Mouse (Mus musculus) T-helper 1 cell (primary cell): Measurements from ENCODE around the gene Cep112.

ENCODE experiments used
- in situ Hi-C: fragments of 300-600 bp; cut with MboI, MseI; formaldehyde crosslinking; loops from one replicate; pipeline ENCODE4 v1.15.1; 2025; ENCODE audit warnings: high pct_unique_total_duplicates

Gene Cep112

DNA sequence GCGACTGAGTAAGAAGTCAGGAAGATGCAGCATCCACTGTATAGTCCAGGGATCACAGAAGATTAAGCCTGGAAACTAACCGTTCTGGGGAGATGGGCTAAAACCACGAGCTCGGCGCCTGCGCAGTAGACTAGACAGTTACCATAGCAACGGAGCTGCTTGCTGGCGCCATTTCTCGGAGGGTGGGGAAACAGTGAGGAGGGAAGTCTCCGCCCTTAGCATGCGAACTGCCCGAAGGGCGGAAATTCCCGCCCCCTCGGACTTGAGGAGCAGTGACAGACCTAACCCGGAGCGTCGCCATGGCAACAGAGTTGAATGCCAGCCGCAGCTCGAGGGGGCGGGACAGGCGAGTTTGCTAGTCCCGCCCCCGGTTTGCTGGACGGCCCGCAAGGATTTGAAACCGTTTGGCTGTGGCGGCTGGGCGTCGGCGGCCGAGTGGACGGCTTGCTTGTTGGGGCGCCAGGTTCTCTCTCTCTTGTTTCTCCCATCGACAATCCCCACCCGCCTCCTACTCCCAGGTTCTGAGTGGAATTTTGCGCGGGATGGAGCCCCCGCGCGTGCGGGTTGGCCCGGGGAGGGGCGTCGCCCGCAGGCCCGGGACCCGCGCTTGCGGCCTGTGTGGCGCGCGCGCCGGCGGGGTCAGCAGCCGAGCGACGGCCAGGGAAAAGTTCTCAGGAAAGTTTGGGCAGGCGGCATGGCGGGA is at the start of gene Cep112:
Gene Cep112, plus strand, starts transcription at position 304 of the 703 bp plus-strand sequence.
- in situ Hi-C loops, result no loop called here

DNA sequence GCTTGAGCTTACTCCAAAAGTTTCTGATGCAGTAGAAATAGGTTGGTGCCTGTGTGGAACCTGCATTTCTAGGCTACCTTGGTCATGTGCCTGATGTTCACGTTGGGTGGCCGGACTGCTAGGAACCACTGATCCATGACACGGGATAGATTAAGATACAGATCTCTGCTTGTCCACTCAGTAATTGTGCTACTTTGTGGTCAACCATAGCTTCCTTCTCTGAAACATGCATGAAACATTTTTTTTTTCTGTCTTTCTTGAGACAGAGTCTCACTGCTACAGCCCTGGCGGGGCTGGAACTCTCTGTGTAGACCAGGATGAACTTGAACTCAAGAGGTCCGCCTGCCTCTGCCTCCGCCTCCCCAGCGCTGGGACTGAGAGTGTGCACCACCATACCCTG is 48.2 kb upstream of the Cep112 start:
- in situ Hi-C loops, result loop anchor here (5.0 to 10.0 kb wide), 2 partner anchors 250 to 342 kb away; no protein-coding TSS in a partner anchor

DNA sequence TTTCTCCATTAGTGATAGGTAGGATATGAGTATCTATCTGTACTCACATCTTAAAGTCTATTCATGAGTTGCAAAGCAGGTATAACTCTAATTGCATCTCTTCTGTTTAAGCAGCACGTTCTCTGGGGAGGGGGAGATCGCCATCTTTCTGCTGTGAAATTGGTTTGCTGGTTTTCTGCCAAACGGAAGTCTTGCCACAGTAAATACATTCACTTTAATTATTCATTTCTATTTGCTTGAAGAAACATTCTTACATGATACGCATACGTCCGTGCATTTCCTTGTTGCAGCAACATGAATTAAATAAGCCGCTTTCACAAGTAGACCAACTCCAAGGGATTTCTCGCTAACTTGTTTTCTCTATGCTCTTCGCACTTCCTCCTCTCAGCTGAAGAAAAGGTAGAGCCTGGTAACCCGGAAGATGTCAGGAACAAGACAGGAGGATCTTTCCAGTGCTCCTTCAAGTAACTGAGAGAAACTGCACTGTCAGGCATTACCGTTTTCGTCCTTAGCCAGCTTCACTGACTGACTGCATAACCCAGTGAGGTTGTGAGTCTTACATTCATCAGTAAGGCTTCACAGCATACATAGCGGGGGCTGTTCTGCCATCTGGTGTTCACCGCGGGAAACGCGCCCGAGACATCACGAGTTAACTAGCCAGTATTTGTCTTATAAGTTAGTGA is 47.2 kb upstream of the Cep112 start:
- in situ Hi-C loops, result loop anchor here (5.0 to 10.0 kb wide), 2 partner anchors 251 to 343 kb away; no protein-coding TSS in a partner anchor

DNA sequence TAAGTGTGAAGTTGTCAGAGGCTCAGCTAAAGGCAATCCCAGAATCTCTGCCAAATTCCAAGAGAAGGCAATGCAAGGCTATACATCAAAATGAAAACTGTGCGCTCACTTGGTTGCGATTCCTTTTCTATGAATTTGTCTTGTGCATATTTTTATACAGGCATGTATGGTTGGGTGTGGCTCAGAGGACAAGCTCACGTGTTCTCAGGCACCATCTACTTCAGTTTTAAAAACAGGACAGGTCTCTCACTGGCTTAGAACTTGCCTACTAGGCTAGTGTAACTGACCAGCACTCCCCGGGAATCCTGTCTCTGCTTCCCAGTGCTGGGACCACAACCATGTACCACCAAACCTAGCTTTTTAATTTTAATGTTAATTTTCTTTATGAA is 46.6 kb upstream of the Cep112 start:
- in situ Hi-C loops, result loop anchor here (5.0 to 10.0 kb wide), 2 partner anchors 251 to 344 kb away; no protein-coding TSS in a partner anchor

DNA sequence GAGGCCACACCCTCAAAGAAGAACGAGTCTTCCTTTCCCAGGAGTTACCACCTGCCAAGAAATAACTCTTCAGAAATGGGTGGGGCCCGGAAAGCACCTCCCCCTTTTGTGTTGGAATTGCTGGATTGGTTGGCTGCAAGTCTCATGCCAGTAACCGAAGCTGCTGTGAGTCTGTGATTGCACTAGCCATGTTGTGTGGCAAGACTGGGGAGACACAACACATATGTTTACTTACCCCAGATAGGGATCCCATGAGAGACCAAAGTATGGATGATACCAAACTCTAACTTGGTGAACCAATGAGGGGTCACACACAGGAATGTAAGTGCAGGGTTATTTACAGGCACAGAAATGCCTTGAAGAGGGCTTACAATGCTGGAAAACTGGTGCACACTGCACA is 42.3 kb upstream of the Cep112 start:
- in situ Hi-C loops, result loop anchor here (10.0 kb wide), 1 partner anchor 378 kb away; no protein-coding TSS in a partner anchor

DNA sequence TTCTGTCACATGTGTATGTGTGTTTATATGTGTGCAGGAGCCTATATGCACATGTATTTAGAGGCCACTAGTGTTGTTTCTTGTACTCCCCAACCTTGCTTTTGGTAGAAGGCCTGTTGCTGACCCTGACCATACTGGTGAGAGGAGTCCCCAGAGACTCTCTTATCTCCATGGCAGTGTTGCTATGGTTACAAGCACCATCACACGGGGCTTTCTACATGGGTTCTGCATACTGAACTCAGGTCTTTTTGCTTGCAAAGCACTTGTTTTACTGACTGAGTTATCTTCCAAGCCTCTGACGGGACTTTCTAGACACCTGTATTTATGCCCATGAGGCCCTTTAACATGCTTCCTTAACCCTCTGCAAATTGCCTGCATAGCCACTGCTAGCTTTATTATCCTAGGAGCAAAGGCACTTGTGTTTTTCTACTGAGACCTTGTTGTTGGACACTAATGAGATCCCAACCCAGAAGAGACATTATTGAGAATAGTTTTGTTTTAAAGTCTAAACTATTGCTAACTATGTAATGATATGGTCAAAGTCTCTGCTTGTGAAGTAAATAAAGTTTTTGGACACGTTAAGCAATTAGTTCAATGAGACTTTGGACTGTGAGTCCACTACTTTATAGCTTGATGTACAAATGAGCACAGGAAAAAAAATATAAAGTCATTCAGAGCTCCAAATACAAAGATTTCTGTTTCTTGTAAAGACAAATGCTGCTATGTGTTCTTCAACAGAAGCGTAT is 39.9 kb upstream of the Cep112 start:
- in situ Hi-C loops, result loop anchor here (10.0 kb wide), 1 partner anchor 380 kb away; no protein-coding TSS in a partner anchor

DNA sequence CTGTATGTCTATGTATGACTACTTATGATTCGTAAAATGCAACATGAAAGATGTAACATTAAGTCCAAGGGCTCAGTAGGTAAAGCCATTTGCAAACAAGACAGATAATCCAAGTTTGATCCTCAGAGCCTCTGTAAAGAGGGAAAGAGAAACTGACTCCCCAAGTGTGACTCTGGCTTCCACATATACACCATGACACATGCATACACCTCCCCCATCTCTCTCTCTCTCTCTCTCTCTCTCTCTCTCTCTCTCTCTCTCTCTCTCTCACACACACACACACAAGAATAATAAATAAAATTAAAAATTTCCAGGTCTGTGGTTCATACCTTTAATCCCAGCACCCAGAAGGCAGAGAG is 39.3 kb upstream of the Cep112 start:
- in situ Hi-C loops, result loop anchor here (10.0 kb wide), 1 partner anchor 381 kb away; no protein-coding TSS in a partner anchor

DNA sequence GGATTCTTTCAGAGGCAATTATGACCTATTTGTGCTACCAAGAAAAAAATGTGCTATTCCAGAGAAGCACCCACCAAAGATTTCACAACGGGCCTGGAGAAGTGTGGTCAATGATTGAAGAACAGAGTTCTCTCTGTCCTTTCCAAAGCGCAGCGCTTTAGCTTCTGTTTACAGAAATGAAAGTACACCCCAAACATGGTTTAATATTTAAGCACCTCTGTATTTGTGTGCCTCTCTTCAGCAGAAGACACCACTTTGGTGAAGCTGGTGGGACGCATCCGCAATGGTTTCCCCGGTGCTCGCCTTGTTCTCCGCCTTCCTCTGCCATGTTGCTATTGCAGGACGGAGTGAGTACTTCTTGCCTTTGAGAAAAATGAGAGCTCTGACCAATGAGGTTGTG is 29.9 kb upstream of the Cep112 start:
- in situ Hi-C loops, result no loop called here

DNA sequence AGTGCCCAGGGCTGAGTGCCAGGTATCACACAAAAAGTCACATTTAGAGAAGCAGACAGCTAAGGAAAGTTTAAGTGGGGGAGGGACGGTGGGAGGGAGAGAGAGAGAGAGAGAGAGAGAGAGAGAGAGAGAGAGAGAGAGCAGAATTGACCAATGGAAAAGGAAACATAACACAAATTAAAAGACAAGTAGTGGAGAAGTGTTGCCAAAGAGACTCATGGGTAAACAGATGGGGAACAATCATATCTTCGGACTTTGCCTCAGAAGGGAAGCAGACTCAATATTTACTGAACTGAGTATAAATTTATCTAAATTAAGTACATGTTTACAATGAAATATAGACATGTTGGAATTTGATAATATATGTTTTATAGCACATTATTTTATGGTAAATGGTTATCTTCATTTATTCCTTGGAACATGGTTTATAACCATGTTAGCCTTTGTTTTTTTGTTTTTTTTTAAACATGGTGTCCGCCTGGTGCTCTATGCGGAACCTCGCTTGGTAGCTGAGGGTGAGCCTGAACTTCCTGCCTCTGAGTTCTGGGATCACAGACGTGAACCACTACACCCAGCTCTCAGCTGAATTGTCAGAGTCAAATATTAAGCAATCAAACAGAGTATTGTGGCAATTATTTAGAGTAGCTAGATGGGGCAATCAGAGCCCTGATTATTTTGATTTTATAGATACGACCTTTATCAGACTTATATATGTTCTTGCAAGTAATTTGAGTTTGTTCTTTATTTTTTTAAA is 28.7 kb upstream of the Cep112 start:
- in situ Hi-C loops, result no loop called here

DNA sequence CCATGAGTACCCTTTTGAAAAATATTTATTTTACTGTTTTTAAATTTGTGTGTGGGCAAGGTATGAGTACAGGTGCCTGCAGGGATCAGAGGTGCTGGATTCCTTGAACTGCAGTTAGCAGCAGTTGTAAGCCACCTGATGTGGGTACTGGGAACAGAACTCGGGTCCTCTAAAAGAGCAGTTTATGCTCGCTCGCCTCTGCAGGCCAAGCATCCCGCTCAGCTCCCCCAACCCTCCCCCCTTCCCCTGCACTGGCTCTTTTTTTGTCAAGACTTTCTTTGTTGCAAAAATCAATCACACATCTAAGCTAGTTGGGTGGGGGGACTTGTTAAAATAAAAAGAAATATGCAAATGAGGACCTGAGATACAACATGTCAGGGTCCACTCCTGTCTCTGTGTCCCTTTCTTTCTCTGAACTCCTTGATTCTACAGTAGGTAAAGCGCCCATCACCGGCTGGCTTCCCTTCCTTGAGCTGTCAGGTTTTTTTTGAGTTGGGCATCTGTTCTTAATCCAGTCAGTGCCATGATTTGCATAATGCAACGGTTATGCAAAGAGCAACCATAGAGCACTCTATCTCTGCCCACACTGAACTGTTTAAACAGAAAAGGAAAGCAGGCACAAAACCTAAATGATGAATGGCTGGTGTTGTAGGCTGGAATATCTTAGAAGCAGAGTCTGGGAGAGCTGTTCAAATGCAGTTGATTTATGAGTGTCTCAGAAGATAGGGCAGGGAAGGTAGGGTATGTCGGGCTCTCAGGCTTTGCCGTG is 14.9 kb upstream of the Cep112 start:
- in situ Hi-C loops, result loop anchor here (10.0 kb wide), 1 partner anchor 385 kb away; no protein-coding TSS in a partner anchor

DNA sequence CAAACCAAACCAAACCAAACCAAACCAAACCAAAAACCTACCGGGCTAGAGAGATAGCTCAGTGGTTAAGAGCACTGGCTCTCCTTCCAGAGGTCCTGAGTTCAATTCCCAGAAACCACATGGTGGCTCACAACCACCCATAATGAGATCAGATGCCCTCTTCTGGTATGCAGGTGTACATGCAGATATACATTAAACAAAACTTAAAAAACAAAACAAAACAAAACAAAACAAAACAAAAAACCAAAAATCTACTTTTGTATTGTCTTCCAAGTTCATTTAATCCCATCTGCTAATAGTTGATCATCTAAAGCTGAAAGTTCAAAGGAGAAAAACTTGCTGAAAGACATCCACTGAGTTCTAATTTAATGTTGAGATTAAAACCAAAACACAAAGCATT is 8.6 kb upstream of the Cep112 start:
- in situ Hi-C loops, result loop anchor here (5.0 to 10.0 kb wide), 2 partner anchors 392 to 549 kb away; no protein-coding TSS in a partner anchor

DNA sequence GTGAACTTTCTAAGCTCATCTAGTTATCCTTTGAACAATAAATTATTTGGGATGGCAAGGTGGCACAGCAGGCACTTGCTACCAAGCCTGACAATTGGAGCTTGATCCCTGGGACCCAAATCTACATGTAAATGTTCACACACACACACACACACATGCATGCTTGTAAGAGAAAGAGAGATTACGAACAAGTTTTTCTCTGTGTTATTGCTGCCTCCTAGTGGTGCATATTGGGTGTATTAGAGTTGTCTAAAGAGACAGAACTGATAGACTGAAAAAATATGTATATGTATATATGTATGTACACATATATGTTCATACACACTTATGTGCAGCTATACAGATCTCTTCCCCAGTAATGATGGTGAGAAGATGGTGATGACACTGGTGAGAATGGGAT is 6.5 kb upstream of the Cep112 start:
- in situ Hi-C loops, result loop anchor here (5.0 to 10.0 kb wide), 2 partner anchors 394 to 551 kb away; no protein-coding TSS in a partner anchor

DNA sequence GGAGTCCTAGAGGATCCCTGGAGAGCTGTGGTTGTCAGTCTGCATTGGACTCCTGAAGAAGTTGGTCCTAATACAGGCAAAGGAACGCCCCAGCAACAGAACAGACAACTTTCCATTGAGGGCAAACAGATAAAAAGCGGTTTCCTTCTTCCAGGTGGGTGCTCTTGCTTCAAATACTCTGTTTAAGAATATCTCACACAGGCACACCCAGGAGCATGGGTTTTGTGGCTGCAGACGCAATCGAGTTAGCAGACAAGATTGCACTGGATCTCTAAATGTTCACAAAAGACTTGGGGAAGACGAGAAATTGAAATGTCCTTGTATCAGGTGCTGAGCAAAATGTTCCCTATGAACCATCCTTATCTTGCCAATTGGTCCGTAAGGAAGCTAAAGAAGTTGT is 5.8 kb upstream of the Cep112 start:
- in situ Hi-C loops, result loop anchor here (5.0 to 10.0 kb wide), 2 partner anchors 394 to 552 kb away; no protein-coding TSS in a partner anchor

DNA sequence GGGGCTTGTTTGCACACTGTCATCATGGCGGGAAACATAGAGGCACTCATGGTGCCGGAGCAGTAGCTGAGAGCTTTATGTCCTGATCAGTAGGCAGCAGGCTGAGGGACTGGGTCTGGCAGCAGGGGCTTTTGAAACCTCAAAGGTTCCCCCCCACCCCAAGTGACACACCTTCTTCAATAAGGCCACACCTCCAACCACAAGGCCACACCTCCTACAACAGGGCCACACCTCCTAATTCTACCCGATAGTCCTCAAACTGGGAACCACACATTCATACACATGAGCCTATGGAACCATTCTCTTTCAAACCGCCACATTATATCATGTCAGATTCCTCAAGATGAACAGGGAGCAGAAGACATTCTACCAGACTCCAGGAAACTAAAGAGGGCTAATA is 4.2 kb upstream of the Cep112 start:
- in situ Hi-C loops, result no loop called here

DNA sequence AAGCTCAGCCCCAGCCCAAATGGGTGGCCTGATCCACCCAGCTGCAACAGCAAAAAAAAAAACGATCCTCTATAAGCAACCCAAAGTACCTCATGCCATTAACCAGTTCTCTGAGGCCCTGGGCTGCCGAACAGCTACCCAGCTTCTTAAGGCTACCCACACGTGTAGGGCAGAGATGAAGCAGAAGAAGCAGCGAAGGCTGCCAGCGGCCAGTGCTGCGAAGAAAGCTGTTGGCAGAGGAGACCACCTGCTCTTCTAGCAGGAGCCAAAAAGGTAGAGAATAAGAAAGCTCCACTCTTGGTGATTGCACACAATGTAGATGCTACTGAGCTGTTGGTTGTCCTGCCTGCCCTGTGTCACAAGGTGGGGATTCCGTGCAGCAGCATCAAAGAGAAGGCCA is 1.8 kb upstream of the Cep112 start:
- in situ Hi-C loops, result no loop called here

DNA sequence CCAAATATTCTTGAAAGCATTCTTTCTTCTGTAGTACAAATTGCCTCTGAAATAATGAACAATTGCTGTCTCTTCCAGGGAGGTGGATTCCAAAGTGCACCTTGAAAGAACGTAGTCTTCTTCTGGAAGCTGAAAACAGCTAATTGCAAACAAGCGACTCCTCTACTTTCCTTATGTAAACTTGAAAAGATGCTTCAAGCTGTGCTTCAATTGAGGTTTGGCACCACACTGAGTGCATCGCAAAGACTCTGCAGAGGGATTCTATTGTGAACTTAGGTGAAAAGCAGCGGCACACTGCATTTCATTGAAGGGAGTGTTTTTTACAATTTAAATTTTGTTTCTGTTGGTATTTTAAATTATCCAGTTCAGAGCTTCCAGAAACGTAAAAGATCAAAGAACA is 881 bp upstream of the Cep112 start:
- in situ Hi-C loops, result no loop called here

DNA sequence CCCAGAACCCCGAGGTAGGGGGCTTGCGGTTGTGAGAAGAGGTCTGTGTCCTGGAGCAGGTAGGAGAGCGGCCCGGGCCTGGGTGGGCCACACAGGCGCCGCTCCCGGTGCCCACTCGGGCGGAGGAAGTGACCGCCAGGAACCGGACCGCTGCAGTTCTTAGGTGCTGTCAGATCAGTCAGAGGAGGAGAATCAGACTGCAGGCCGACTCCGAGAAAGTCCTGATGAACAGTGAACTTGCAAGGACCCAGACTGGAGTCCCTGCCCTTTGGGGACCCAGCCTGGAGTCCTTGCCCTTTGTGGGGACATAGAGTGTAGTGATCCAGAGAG is 565 bp downstream of the Cep112 start:
- in situ Hi-C loops, result no loop called here

DNA sequence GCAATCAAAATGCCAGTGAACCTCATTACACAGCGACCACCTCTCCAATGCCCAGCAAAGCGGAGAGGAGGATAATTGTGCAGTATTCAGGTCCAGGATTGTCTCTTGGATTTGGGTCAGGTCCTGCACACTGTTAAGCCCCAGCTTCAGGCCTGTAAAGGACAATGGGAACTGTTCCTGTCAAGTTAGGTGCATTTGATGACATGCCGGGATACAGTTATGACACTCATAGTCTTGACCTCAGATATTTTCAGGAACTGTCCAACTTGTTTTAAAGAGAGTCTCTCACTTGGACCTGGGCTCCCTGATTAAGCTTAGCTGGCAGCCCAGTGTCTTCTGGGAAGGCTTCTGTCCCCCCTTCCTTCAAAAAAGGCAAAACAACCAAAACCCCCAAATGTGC is 1.1 kb downstream of the Cep112 start:
- in situ Hi-C loops, result no loop called here

DNA sequence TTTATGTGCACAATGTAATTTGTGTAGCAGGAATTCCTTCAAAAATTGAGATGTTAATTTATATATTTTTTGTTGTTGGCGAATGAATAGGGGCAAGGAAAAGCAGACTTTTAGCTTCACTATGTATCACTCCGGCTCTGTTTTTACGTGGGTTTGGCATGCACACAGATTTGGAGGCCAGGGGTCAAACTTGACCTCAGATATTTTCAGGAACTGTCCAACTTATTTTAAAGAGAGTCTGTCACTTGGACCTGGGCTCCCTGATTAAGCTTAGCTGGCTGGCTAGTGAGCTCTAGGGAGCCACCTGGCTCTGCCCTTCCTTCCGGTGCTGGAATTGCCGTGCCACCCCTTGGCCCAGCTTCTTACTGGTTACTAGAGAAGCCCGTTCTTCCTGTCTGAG is 2.2 kb downstream of the Cep112 start:
- in situ Hi-C loops, result no loop called here

DNA sequence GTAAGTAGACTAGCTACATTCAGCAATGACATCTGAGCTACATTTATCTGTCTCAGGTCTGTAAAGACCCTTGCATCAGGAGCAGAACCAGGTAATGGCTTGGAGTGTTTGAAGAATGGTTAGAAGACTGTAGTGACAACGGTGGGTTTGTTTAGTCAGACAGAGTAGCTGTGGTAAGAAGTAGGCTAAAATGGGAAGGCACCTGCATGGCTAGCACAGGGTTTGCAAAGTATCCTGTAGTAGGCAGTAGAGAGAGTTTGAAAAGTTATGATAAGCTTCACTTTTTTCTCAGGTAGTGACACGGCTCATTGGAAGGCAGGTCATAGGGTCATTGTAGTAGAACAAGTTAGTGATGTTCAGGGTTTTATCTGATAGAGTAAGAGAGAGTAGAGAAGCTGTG is 4.1 kb downstream of the Cep112 start:
- in situ Hi-C loops, result no loop called here
